Mouse (Mus musculus) intestine, embryonic 14.5 days (tissue): Measurements from ENCODE around the gene Pno1. TPM values are rescaled to one million over a fixed set of nuclear protein-coding genes. Genes with fewer than 3 reads are reported as not detected.
A peak's percentile ranks its signal among the peaks of the same experiment; 100 is the strongest.

Source experiments
- ATAC-seq: fragments of 200-750 bp; cut with Nextera tagmentation; replicated peaks from 2 replicates; pipeline ENCODE4 v1.8.0; 2017; ENCODE audit warnings: low read depth, moderate number of reproducible peaks, moderate TSS enrichment, moderate library complexity; ENCODE audit not compliant: low FRiP score, low TSS enrichment
- DNase-seq: peaks from one replicate; pipeline ENCODE4 v3.0.0-alpha.2; 2018; ENCODE audit warnings: low spot score
- H3K27ac ChIP-seq: fragments of 300-500 bp; sonication (generic); 2 replicates; pipeline ENCODE4 v1.5.1; 2014; ENCODE audit warnings: low read depth, mild to moderate bottlenecking, control low read depth
- H3K27me3 ChIP-seq: fragments of 300-500 bp; sonication (generic); replicated peaks from 2 replicates; pipeline ENCODE4 v1.6.1; 2014; ENCODE audit warnings: low read length, control low read depth; ENCODE audit not compliant: control insufficient read depth, insufficient read depth
- H3K36me3 ChIP-seq: fragments of 300-500 bp; sonication (generic); 2 replicates; pipeline ENCODE4 v1.6.1; 2014; ENCODE audit warnings: low read length, control low read depth; ENCODE audit not compliant: control insufficient read depth, insufficient read depth
- H3K4me1 ChIP-seq: fragments of 300-500 bp; sonication (generic); replicated peaks from 2 replicates; pipeline ENCODE4 v1.6.1; 2014; ENCODE audit warnings: low read length, control low read depth, mixed read lengths; ENCODE audit not compliant: control insufficient read depth, insufficient read depth
- H3K4me2 ChIP-seq: fragments of 300-500 bp; sonication (generic); 2 replicates; pipeline ENCODE4 v1.6.1; 2014; ENCODE audit warnings: low read length
- H3K4me3 ChIP-seq: fragments of 300-500 bp; sonication (generic); 2 replicates; pipeline ENCODE4 v1.5.1; 2014; ENCODE audit warnings: low read depth, low read length, control low read depth, mixed read lengths
- H3K9ac ChIP-seq: fragments of 300-500 bp; sonication (generic); 2 replicates; pipeline ENCODE4 v1.6.1; 2014; ENCODE audit warnings: mild to moderate bottlenecking, low read length
- H3K9me3 ChIP-seq: fragments of 300-500 bp; sonication (generic); 2 replicates; pipeline ENCODE4 v1.6.1; 2016; ENCODE audit warnings: low read length, control low read depth; ENCODE audit not compliant: control insufficient read depth
- WGBS: fragments of 180-500 bp; shearing (Covaris S2); extraction: QIAGEN DNeasy Blood & Tissue Kit; methylation state at CpG from one replicate; pipeline ENCODE4 v1.1.7; 2014; 5-methylcytosine and 5-hydroxymethylcytosine counted together
- polyA plus RNA-seq: library from polyadenylated mRNA; unstranded; fragments of >200 nt; fragmentation: Nextera tagmentation; extraction: Ambion mirVana; gene quantifications from 2 replicates; pipeline ENCODE4 v1.2.1, GENCODE M21; 2014

Pno1 gene
- polyA plus RNA-seq, 1 experiment from 2014 or later: 89.4 TPM

DNA sequence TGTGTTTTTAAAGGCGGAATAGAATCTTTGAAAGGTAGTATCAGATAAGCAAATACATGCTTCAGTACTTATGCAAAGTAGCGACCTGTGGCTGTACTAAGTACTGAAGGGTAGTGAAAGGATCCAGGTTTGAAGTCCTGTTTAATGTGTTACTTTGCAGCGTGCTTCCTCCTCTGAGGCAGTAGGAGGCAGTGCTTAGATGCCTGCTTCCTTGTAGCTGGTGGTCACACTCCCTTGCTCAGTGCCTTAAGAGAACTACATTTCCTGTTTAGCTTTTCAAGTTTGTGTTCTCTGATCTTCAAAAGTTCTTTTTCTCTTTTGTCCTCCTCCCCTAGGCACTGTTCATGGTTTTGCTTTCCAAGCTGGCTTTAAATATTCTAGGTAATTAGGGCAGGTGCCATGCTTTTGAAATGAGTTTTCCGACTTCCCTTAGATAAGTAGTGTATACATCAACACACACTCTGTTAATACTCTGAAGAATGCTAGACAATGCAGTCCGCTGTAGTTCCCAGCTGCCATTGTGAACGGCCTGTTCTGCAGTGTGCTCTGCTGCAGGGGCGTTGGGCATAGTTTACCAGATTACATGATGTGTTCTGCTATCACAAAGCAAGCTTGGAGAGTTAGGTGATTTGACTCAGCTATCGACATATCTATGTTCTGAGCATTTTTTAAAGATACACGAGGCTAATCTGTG is 19.1 kb downstream of the Pno1 start:
- Histone ChIP-seq H3K27me3 (no peaks in the 10 kb centered on the region), H3K4me3 (no peak overlapping the region), H3K4me2 (no peak overlapping the region), H3K9me3 (no peaks in the 10 kb centered on the region), H3K27ac (no peak overlapping the region), H3K36me3 (peaks cover 39% of the 10 kb centered on the region), H3K4me1 (no peaks in the 10 kb centered on the region), H3K9ac (no peak overlapping the region)
- ATAC-seq (peak; percentile 50; the same call in 1 of the 2 replicates), DNase-seq (no peak)
- whole genome bisulfite sequencing: 80% methylated on average over 9 of the region's 9 CpGs

DNA sequence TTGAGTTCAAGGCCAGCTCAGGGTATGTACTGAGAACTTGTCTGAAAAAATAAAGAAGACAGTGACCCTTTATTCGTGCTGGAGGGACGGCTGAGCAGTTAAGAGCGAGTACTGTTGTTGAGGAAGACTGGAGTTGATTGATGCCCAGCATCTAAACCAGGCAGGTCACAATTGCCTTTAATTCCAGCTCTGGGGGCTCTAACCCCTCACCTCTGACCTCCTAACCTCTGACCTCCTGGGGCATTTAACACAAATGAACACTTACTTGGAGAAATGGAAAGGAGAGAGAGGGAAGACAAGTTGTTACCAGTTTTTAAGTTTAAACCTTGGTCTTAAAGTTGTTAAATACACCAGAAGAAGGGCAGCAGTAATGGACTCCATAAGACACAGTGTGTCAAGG is 22.6 kb downstream of the Pno1 start:
- no peak overlapping the region for H3K4me2 ChIP-seq
- H3K27me3 ChIP-seq: no peaks in the 10 kb centered on the region
- no peaks in the 10 kb centered on the region for H3K9me3 ChIP-seq
- no peaks in the 10 kb centered on the region for H3K4me1 ChIP-seq
- no peak overlapping the region for H3K4me3 ChIP-seq
- H3K27ac ChIP-seq: no peak overlapping the region
- H3K9ac ChIP-seq: no peak overlapping the region
- peaks cover 4% of the 10 kb centered on the region; the same call in 1 of the 2 replicates for H3K36me3 ChIP-seq
- DNase-seq: no peak
- WGBS: 72% methylated on average over 3 of the region's 3 CpGs
- no peak for ATAC-seq

DNA sequence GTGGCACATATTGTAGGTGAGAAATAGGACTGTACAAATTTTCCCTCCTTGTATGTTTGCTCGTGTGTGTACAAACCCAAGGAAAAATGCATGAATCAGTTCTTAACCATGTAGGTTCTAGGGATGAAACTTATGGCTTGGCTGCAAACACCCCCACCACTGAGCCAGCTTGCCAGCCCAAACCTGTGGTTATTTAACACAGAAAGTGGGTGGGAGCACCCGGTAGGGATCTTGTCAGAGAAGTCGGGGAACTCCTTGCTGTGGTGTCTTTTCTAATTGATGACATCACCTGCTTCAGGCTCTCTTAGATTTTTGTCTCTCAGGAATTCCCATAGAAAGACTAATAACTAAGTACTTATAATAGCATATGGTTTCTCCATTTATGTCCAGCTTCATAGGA is 23.7 kb downstream of the Pno1 start:
- H3K4me3 ChIP-seq: no peak overlapping the region
- no peaks in the 10 kb centered on the region for H3K9me3 ChIP-seq
- DNase-seq (no peak), ATAC-seq (no peak)
- no peaks in the 10 kb centered on the region for H3K4me1 ChIP-seq
- H3K4me2 ChIP-seq: no peak overlapping the region
- no peak overlapping the region for H3K27ac ChIP-seq
- H3K27me3 ChIP-seq: no peaks in the 10 kb centered on the region
- no peak overlapping the region for H3K9ac ChIP-seq
- 87% methylated on average over 3 of the region's 3 CpGs for WGBS
- H3K36me3 ChIP-seq: peaks cover 8% of the 10 kb centered on the region

DNA sequence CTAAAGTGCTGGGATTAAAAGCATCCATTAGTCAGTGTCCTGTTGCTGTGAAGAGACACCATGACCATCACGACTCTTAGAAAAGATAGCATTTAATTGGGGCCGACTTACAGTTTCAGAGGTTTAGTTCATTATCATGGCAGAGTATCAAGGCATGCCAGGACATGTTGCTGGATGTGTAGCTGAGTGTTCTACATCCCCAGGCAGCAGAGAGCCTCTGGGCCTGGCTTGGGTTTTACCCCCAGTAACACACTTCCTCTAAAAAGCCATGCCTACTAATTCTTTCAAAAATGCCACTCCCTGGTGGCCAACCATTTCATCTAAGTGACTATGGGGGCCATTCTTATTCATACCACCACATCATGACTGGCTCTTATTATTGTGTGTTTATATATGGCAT is 28.2 kb downstream of the Pno1 start:
- no peaks in the 10 kb centered on the region for H3K9me3 ChIP-seq
- no peak overlapping the region for H3K27ac ChIP-seq
- DNase-seq: no peak
- H3K4me3 ChIP-seq: no peak overlapping the region
- H3K4me2 ChIP-seq: no peak overlapping the region
- H3K36me3 ChIP-seq: peaks cover 5% of the 10 kb centered on the region
- 85% methylated on average over 2 of the region's 2 CpGs for WGBS
- no peaks in the 10 kb centered on the region for H3K4me1 ChIP-seq
- no peak overlapping the region for H3K9ac ChIP-seq
- no peak for ATAC-seq
- no peaks in the 10 kb centered on the region for H3K27me3 ChIP-seq

DNA sequence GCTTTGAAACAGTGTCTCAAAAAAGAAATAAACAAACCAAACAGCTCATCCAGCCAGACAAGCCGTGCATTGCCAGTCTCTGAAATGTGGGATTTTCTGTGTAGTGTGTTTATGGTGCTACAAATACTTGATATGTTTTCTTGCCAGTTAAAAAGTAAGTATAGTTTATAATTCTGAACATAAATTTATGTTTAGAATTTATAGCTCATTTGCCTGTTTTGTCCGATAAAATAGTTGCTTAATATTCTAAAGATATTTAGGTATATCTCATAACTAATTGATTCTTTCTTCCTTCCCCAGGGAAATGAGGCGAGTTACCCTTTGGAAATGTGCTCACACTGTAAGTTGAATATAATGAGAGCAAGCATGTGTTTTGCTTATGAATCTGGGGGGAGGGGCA is 29.6 kb downstream of the Pno1 start, which contains the start of gene Wdr92:
Gene Wdr92, plus strand, starts transcription at position 301 of the 400 bp plus-strand sequence.
- 75% methylated on average over 3 of the region's 3 CpGs for WGBS
- Histone ChIP-seq H3K9me3 (no peaks in the 10 kb centered on the region), H3K4me3 (no peak within 1 kb of the TSS), H3K27ac (no peak within 1 kb of the TSS), H3K4me1 (no peaks in the 10 kb centered on the region), H3K4me2 (no peak within 1 kb of the TSS), H3K9ac (no peak within 1 kb of the TSS), H3K27me3 (no peaks in the 10 kb centered on the region), H3K36me3 (peaks cover 5% of the 10 kb centered on the region)
- DNase-seq (no peak), ATAC-seq (no peak)

DNA sequence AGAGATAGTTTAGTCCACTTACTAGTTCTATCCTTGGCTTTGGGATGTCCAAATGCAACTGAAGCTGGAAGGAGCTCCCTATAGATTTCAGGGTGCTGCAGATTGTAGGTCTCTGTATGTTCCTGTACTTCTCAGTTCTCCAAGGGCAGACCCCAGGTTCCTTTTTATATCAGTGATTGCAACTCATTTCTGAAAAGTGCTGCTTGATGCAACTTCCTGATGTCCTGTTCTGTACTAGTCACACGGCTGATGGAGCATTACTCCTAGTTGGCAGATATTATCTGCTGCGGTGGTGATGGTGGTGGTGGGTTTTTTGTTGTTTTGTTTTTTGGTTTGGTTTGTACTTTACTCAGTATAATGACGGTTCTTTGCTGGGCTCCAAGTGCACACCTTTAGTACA is 30.6 kb downstream of the Pno1 start:
- DNase-seq (no peak), ATAC-seq (no peak)
- WGBS: 80% methylated on average over 3 of the region's 3 CpGs
- no peaks in the 10 kb centered on the region for H3K4me1 ChIP-seq
- no peaks in the 10 kb centered on the region; the same call in 1 of the 2 replicates for H3K9me3 ChIP-seq
- H3K27me3 ChIP-seq: no peaks in the 10 kb centered on the region
- H3K4me3 ChIP-seq: no peak overlapping the region
- H3K36me3 ChIP-seq: peaks cover 5% of the 10 kb centered on the region
- no peak overlapping the region for H3K9ac ChIP-seq
- no peak overlapping the region for H3K4me2 ChIP-seq
- no peak overlapping the region for H3K27ac ChIP-seq

DNA sequence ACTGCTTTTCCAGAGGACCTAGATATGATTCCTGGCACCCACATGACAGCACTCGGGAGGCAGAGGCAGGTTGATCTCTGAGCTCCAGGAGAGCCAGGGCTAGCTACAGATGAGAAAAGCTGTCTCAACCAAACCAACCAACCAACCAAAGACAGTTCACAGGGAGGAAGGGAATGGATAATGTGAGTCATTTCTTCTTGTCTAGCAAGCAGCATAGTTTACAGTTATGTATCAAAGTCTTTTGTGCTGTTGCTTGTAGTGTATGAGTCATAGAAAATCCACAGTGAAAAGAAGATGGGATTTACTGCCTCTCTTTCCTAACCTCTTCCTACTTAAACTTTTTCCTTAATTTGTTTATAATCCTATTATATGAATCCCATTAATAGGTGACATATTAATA is 34.7 kb downstream of the Pno1 start:
- DNase-seq (no peak), ATAC-seq (no peak)
- no peak overlapping the region for H3K27ac ChIP-seq
- no peak overlapping the region for H3K9ac ChIP-seq
- no peak overlapping the region for H3K4me3 ChIP-seq
- 97% methylated on average over 1 of the region's 1 CpGs for WGBS
- no peaks in the 10 kb centered on the region for H3K27me3 ChIP-seq
- no peak overlapping the region for H3K4me2 ChIP-seq
- H3K36me3 ChIP-seq: no peaks in the 10 kb centered on the region
- no peaks in the 10 kb centered on the region for H3K4me1 ChIP-seq
- H3K9me3 ChIP-seq: no peaks in the 10 kb centered on the region; the same call in 1 of the 2 replicates

DNA sequence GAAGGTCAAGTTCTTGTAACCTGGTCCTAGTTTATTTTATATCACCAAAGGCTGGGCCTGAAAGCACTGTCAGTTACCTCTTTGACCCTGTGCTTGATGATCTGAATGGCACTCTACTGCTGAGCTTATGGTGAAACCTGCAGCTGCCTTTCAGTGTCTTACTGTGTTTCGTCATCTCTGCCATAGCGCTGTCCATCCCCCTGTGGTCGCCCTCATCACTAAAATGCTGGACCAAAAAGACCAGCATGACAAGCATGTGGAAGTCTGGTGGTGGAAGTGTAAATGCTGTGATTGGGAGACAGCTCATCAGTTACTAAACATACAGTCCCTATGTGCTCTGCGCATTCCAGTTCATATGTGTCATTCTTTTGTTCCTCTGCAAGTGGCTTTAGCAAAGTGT is 39.1 kb downstream of the Pno1 start:
- no peak overlapping the region for H3K4me3 ChIP-seq
- H3K9me3 ChIP-seq: no peaks in the 10 kb centered on the region; the same call in 1 of the 2 replicates
- ATAC-seq: no peak

More for the DNA sequence above, 39.1 kb downstream of the Pno1 start:
- Histone ChIP-seq H3K27me3 (no peaks in the 10 kb centered on the region), H3K36me3 (no peaks in the 10 kb centered on the region), H3K4me1 (peaks cover 8% of the 10 kb centered on the region; the same call in 1 of the 2 replicates), H3K27ac (no peak overlapping the region), H3K4me2 (no peak overlapping the region), H3K9ac (no peak overlapping the region)
- 96% methylated on average over 4 of the region's 4 CpGs for WGBS
- DNase-seq: no peak
